Mouse (Mus musculus) right cerebral cortex, postnatal 10 days (tissue): ENCODE data around the gene Prl3b1.

Experiments used
- DNase-seq, 2 experiments: peaks; one replicate each; pipeline ENCODE4 v3.0.0; 2021; ENCODE audit warnings: low spot score in 2 of 2

Prl3b1 gene

DNA sequence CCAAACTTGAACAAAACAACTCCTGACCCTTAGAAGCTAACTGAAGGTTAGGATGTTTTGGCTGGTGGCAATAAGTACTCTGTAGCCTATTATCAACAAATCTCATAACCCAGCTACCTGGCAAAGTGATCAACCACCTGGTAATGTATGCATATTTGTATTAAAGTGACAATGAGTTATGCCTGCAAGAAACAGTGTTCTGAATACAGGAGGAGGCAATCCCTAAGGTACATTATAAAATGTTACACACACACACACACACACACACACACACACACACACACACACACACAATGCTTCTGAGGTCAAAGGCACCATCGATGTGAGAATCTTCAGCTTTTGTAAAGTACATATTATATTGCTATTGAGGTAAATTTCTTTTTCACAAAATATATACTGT lies at the start of gene Prl3b1:
Gene Prl3b1, plus strand, starts transcription at position 301 of the 400 bp plus-strand sequence.
- no peak for DNase-seq

DNA sequence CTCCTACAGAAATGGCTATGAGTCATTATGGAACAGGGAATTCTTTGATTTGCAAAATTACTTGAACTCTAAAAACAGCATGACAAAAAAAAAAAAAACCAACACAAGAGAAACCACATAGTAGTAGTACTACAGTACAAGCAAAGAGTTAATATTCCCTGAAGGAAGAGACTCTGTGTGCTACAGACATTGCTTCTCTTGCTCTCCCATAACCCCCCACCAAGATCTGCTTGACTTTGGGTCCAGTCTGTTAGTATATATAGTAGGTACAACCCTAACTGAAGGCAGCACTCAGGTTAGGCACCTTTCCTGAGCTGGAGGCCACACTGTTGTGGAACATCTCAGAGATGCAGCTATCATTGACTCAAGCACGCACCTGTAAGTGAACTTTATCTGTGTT lies 45.3 kb upstream of the Prl3b1 start, which contains the start of gene Prl3c1:
Gene Prl3c1, plus strand, starts transcription at position 301 of the 400 bp plus-strand sequence.
- DNase-seq: no peak

DNA sequence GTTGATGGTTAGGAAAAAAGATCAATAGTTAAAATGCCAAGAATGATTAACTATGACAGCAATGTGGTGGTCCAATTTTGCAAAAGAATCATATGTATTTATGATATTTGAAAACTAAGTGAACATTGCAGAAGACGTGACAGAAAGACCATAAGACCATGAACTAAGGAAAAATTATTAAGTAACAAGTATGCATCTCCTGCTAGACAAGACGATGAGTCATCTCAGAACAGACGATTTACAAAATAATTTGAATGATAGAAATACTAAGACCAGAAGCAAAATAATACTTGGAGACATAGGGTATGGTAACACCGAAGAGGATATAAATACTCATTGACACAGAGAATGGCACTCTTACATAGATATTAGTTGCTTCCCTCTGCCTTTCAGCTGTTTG lies 17.5 kb downstream of the Prl3b1 start, which contains the start of gene Prl3a1:
Gene Prl3a1, plus strand, starts transcription at position 301 of the 400 bp plus-strand sequence.
- DNase-seq: no peak
